Comparison of ENCODE assay signal across 8 mouse cellular contexts in genomic region chr17:32494601-32495000, GRCm38 (mm10). TPM values are rescaled to one million over a fixed set of nuclear protein-coding genes. Genes with fewer than 3 reads are reported as not detected.
DNase-seq lines count a peak whose midpoint lies in the region; ATAC-seq lines count a peak whose summit lies in the region.

No protein-coding gene starts in this region.

- WGBS in heart, embryonic 10.5 days, result 70% methylated on average over 1 of the region's 1 CpGs
- WGBS in intestine, embryonic 16.5 days, result 62% methylated on average over 1 of the region's 1 CpGs
- 81% methylated on average over 1 of the region's 1 CpGs for WGBS in midbrain, embryonic 12.5 days

- H3K9ac ChIP-seq in intestine, embryonic 16.5 days (ENCODE audit: low read depth, low read length), result no peak overlapping the region
- no peak overlapping the region for H3K9ac ChIP-seq in midbrain, embryonic 12.5 days (replicated peaks)

- no peak overlapping the region for H3K27ac ChIP-seq in heart, embryonic 10.5 days
- H3K27ac ChIP-seq in intestine, embryonic 16.5 days (ENCODE audit: low read length), result no peak overlapping the region
- H3K27ac ChIP-seq in midbrain, embryonic 12.5 days (replicated peaks), result no peak overlapping the region

- H3K9me3 ChIP-seq in heart, embryonic 10.5 days, result no peaks in the 10 kb centered on the region
- no peaks in the 10 kb centered on the region; the same call in 1 of the 2 replicates for H3K9me3 ChIP-seq in intestine, embryonic 16.5 days (ENCODE audit: control insufficient read depth, low read length)
- no peaks in the 10 kb centered on the region for H3K9me3 ChIP-seq in midbrain, embryonic 12.5 days

- peak; percentile 92 for DNase-seq in heart, adult 11 months
- DNase-seq in heart, embryonic 10.5 days (ENCODE audit: low spot score), result no peak
- DNase-seq in cerebellum, adult 8-10 months, result peak; percentile 59
- peak; percentile 18 to 82 for DNase-seq in left cerebral cortex, adult 9 months (ENCODE audit: low spot score in 2 of 2)
- DNase-seq in skeletal muscle tissue, adult 2 months (ENCODE audit: low read depth, low spot score), result peak; percentile 54

- no peak overlapping the region for H3K4me3 ChIP-seq in heart, embryonic 10.5 days
- no peak overlapping the region for H3K4me3 ChIP-seq in intestine, embryonic 16.5 days (ENCODE audit: low read length)
- H3K4me3 ChIP-seq in midbrain, embryonic 12.5 days, result no peak overlapping the region

- peaks cover 8% of the 10 kb centered on the region; the same call in 1 of the 2 replicates for H3K4me1 ChIP-seq in heart, embryonic 10.5 days
- H3K4me1 ChIP-seq in intestine, embryonic 16.5 days (ENCODE audit: control insufficient read depth, insufficient read depth, low read length), result no peaks in the 10 kb centered on the region
- H3K4me1 ChIP-seq in midbrain, embryonic 12.5 days, result peaks cover 4% of the 10 kb centered on the region; the same call in 1 of the 2 replicates

- ATAC-seq in frontal cortex, adult (ENCODE audit: low TSS enrichment), result peak; percentile 93
- peak; percentile 30; the same call in 1 of the 2 replicates for ATAC-seq in intestine, embryonic 16.5 days
- ATAC-seq in midbrain, embryonic 12.5 days (ENCODE audit: low FRiP score, low read depth), result 0 out of 2 replicates have a peak, but pooled peaks have one; percentile 52

- H3K27me3 ChIP-seq in heart, embryonic 10.5 days (ENCODE audit: insufficient read depth, poor library complexity, severe bottlenecking), result peaks cover 35% of the 10 kb centered on the region
- H3K27me3 ChIP-seq in intestine, embryonic 16.5 days (replicated peaks; ENCODE audit: control insufficient read depth, insufficient read depth, low read length), result 0 out of 2 replicates have a peak, but pooled peaks cover 3% of the 10 kb centered on the region
- H3K27me3 ChIP-seq in midbrain, embryonic 12.5 days, result peaks cover 22% of the 10 kb centered on the region

- no peak overlapping the region for H3K4me2 ChIP-seq in intestine, embryonic 16.5 days (ENCODE audit: low read depth, low read length)
- H3K4me2 ChIP-seq in midbrain, embryonic 12.5 days (replicated peaks), result no peak overlapping the region

- H3K36me3 ChIP-seq in heart, embryonic 10.5 days, result no peaks in the 10 kb centered on the region
- no peaks in the 10 kb centered on the region for H3K36me3 ChIP-seq in intestine, embryonic 16.5 days (ENCODE audit: control insufficient read depth, insufficient read depth, low read length)
- no peaks in the 10 kb centered on the region for H3K36me3 ChIP-seq in midbrain, embryonic 12.5 days

RNA-seq across cellular contexts. Expression of gene Cyp4f17, which starts 11.2 kb away (rescaled TPM):
- polyA plus RNA-seq in heart, embryonic 10.5 days (2016; fragmentation: Nextera tagmentation; extraction: Ambion mirVana), result 4.1 and 4.9 TPM in 2 replicates
- 4.6 TPM in 2 replicates for polyA plus RNA-seq in intestine, embryonic 16.5 days (2015; fragmentation: Nextera tagmentation; extraction: Ambion mirVana)
- 11.4 and 11.7 TPM in 2 replicates for polyA plus RNA-seq in midbrain, embryonic 12.5 days (2016; fragmentation: Nextera tagmentation; extraction: Ambion mirVana)

RNA-seq across cellular contexts. Expression of gene Cyp4f16, which starts 41.8 kb away (rescaled TPM):
- 15.8 and 18.3 TPM in 2 replicates for polyA plus RNA-seq in heart, embryonic 10.5 days (2016; fragmentation: Nextera tagmentation; extraction: Ambion mirVana)
- polyA plus RNA-seq in intestine, embryonic 16.5 days (2015; fragmentation: Nextera tagmentation; extraction: Ambion mirVana), result 58.5 and 70.7 TPM in 2 replicates
- 16.7 and 19.9 TPM in 2 replicates for polyA plus RNA-seq in midbrain, embryonic 12.5 days (2016; fragmentation: Nextera tagmentation; extraction: Ambion mirVana)

RNA-seq across cellular contexts. Expression of gene Cyp4f39, which starts 42.1 kb away (rescaled TPM):
- 0.37 TPM in 1 of 2 replicates, not detected in the other for polyA plus RNA-seq in heart, embryonic 10.5 days (2016; fragmentation: Nextera tagmentation; extraction: Ambion mirVana)
- 0.37 and 0.88 TPM in 2 replicates for polyA plus RNA-seq in intestine, embryonic 16.5 days (2015; fragmentation: Nextera tagmentation; extraction: Ambion mirVana)
- polyA plus RNA-seq in midbrain, embryonic 12.5 days (2016; fragmentation: Nextera tagmentation; extraction: Ambion mirVana), result 0.48 and 0.56 TPM in 2 replicates

Comparison
In these comparisons a context has a peak if more than half of its experiments do, and no peak if none do; other contexts are left out.
1. ATAC-seq: peak in every context shown above with its lines; median percentile 93 in frontal cortex, adult; 52 in midbrain, embryonic 12.5 days; 30 in intestine, embryonic 16.5 days.